Mouse (Mus musculus) splenic B cell, adult 2 months (primary cell): ENCODE measurements at regions not wholly inside any gene's neighbourhood (a gene's known extent, or its start where the extent isn't known, plus 50 kb on each side); places are given as distances from the start of the nearest gene placed in this dataset.
A peak's percentile ranks its signal among the peaks of the same experiment; 100 is the strongest.
"Not testable (repeated sequence)": the region's sequence is repeated elsewhere in the genome, so short reads cannot be mapped to it uniquely, and the experiment has no call there.

ENCODE experiments used
- DNase-seq: peaks from one replicate; pipeline ENCODE4 v3.0.0-alpha.2; 2011; ENCODE audit warnings: low read depth, low spot score
- H3K27me3 ChIP-seq: 2 replicates; pipeline ENCODE4 v1.6.1; 2012; ENCODE audit warnings: mild to moderate bottlenecking, low read length, moderate library complexity, mixed read lengths; ENCODE audit not compliant: control insufficient read depth, poor library complexity, insufficient read depth, severe bottlenecking
- H3K36me3 ChIP-seq: 2 replicates; pipeline ENCODE4 v1.6.1; 2012; ENCODE audit warnings: mild to moderate bottlenecking, low read length, moderate library complexity, mixed read lengths; ENCODE audit not compliant: control insufficient read depth, poor library complexity, insufficient read depth, severe bottlenecking

DNA sequence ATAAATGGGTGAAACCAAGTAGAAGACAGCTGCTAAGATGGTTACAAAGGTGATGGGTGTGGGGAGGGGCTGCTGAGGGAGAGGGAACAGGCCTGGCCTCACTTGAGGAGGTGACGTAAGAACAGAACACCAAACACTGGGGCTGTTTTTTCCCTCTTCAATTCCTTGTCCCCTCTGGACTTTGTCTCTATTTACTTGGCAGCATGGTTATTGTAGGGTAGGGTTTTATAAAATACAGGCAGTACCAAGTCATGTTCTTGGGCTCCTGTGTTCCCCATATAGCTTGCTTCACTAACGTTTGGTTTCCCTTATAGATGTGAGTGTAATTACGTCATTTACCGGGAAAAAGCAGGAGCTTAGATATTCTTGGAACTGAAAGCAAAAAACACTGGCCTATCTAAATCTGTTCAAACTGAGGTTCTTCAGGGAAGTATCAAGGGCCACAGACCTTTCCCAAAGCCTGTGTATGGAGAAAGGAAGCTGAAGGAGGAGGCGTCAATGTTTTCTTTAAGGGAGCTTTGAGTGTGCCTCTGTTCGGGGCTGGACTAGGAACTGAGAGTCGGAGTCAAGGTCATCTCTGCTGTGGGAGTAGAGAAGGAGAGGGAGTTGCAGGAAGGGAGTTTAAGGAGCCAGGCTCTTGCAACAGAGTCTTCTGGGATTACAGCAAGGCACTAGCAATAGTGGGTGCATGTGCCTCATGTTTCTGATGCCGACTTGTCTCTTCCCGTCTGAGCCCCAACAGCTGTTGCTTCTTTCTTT, 85.1 kb upstream of the Atp1b1 start:
- no peak for DNase-seq
- Histone ChIP-seq H3K36me3 (no peaks in the 10 kb centered on the region), H3K27me3 (no peaks in the 10 kb centered on the region)

DNA sequence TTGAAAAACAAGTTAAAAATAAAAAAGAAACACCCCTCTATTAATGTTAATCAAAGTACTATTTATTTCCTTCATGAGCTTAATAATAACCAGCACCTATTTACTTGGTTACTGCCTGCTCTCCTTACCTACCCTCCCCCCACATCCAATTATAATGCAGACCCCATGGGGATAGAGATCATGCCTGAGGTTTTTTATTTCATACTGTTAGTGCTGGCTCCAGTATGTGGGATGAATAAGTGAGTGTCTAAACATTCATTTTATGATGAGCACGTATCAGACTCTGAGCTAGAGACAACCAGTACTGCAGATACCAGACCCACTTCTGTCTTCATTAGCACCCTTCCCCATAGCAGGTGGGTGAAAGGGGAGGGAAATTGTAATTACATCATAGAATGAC, 83.6 kb upstream of the Atp1b1 start:
- no peaks in the 10 kb centered on the region for H3K27me3 ChIP-seq
- no peaks in the 10 kb centered on the region for H3K36me3 ChIP-seq
- DNase-seq: no peak

DNA sequence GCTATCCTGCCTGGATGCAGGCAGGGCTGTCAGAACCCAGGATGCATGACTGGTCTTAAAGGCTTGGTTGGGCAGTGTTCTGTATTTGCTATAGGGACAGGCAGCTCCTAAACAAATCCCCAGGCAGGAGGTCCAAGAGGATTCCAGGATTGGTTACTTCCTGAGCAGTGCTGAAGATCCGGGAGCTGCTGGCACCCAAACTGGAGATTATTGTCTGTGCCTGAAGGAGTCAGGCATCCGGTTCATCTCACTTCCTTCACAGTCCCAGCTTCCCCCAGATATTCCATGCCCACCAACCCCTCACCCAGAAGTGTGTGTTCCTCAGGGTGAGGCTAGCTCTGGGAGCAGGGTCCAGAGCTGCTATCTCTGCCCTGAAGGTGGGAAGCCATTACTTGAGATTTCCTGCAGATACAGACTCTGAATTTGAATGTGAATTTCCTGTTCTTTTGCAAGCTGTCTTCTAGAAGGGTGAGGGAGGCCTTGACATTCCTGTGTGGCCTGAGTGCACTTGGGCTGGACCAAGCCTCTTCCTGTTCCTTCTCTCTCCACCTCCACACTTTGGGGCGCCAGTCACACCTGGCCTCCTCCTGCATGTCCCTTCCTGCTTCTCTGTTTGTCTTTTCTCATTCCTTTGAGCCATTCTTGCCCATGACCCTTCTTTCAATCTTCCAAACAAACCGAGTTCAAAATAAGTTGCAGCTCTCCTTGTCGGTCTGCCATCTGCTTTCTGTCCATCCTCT, 80.3 kb upstream of the Atp1b1 start:
- no peak for DNase-seq
- Histone ChIP-seq H3K27me3 (no peaks in the 10 kb centered on the region), H3K36me3 (no peaks in the 10 kb centered on the region)

DNA sequence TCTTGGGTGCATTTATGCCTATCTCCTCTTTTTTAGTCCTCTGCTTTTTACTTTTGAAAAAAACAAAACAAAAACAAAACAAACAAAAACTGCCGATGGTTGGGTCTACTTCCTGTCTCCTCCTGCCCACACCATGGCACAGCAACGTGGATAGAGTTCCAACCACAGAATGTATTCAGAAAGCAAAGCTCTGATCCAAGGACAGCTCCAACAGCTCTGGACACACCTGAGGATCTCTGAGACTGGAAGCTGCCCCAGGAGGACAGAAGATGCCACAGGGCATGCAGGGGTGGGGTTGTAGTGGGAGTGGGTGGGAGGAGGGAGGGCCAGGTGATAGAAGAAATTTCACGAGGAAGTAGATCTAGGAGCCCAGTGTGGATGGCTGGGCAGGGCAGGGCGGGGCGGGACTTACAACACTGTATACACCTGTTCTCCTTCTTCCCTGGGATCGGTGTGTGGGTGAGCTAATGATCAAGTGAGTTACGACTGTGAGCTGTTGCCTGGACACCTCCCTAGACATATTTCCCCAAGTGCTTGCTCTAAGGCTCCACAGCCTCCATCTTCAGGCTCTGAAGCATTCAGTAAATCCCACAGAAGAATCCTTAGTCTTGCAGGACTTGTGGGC, 79.3 kb upstream of the Atp1b1 start:
- no peak for DNase-seq

DNA sequence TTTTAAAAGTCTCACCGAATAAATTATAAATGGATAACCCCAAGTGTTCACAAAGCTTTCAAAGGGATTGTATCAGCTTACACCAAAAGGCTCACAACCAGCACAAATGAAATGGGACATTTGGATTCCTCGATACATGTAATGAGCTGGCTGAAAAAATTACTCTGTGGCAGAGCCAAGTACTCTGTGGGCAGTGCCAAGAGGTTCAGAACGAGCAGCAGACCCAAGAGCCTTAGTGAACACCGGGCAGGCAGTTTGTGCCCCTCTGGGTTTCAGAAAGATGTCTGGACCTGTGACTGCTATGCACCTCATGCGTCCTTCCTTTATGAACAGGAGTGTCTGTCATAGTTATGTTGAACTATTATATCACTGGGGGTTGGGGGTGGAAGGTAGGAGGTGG, 74.0 kb upstream of the Atp1b1 start:
- Histone ChIP-seq H3K36me3 (no peaks in the 10 kb centered on the region), H3K27me3 (no peaks in the 10 kb centered on the region)
- DNase-seq: no peak

More for the DNA sequence above, 79.3 kb upstream of the Atp1b1 start:
- H3K36me3 ChIP-seq: no peaks in the 10 kb centered on the region
- no peaks in the 10 kb centered on the region for H3K27me3 ChIP-seq

DNA sequence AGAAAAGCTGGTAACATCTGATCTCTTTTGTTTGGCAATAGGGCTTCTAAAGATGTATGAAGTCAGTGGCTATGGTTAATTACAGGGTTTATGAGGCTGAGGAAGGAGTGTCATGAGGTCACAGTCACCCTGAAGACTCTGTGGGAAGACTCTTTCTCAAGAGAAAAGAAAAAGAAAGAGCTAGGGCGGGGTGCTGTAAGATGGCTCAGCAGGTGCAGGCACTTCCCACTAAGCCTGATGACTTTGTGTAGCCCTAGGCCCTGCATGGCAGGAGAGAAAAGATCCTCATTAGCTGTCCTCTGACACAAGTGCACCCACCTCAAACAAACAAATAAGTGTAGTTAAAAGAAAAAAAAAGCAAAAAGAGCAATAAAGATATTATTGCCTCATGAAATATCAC, 73.6 kb upstream of the Atp1b1 start:
- H3K36me3 ChIP-seq: no peaks in the 10 kb centered on the region
- DNase-seq: no peak
- no peaks in the 10 kb centered on the region for H3K27me3 ChIP-seq

DNA sequence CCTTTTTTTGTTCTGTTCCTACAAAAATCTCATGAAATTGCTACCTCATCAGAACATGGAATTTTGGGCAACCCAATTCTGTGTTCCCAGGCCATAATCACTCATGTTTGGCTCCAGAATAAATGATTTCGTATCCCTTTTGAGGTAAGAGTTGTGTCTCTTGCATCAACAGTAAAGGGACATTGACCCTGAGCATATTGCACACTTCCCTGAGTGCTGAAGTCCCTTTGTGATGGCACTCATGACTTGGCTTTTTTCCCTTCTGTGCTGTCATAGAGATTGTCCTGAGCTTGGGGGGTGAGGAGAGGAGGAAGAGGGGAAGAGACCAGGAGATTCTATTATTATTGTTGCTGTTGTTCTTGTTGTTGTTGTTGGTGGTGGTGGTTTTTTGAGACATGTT, 68.6 kb upstream of the Atp1b1 start:
- no peak for DNase-seq
- H3K36me3 ChIP-seq: no peaks in the 10 kb centered on the region
- no peaks in the 10 kb centered on the region for H3K27me3 ChIP-seq

DNA sequence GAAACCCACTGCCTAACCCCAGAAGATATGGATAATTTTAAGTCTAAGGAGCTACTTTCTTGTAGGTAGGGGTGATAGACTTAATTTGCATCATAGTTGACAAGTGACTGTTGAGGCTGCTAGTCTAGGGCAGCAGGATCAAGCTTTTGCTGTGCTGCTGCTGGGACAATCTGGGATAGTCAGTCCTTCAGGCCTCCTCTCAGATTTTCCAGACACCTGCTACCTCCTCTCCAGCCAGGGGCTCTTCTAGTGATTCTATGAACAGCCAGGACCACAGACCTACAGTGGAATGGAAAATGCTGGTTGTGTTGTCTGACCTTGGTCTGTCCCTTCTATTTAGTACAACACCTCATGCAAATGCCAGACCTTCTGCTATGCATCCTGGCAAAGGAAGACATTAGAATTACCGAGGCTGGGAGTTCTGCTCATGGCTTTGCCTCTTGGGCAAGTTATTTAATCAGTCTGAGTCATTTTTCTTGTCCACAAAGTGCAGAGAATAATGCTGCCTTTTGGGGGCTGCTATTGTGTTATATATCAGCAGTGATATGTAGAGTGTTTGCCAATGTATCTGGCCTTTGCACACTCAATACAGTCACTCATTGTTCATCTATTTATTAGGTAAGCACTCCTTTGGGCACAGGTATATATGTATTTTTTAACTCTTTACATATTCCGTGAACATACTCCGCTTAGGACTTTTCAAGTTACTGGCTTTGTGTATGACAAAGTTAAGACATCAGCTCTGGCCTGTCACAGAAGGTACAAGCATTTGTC, 64.4 kb upstream of the Atp1b1 start:
- H3K36me3 ChIP-seq: no peaks in the 10 kb centered on the region
- DNase-seq: no peak

DNA sequence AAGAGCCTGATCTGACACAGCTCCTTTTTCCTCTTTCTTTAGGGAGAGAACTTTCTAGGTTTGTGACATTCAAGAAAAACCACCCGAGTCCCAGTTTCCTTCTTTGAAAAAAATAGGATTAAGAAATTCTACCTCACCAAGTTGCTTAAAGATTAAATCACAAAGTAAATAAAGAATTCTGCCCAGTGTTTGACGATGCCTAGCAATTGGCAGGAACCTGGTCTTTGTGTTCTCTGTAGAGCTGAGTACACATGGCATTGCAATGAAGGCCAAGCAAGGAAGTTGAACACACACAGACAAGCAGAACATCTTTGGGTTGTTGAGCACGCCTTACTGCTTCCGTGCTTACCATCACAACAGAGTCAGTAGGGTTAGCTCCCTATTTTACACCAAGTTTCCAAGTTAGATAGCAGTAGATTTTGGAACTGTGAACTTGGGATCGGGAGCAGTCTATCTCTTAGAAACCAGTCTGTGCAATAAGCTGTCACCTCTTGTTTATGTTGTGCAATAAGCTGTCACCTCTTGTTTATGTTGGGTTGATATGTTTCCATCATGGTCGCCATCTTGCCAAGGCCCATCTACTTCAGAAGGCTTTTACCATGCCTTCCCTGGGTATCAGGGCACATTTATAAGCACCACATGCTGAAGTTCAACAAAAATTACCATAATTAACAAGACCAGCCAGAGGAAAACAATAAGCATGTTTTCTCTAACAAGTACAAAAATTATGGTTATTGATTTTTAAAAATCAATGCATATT, 63.4 kb upstream of the Atp1b1 start:
- Histone ChIP-seq H3K36me3 (no peaks in the 10 kb centered on the region), H3K27me3 (no peaks in the 10 kb centered on the region)
- DNase-seq: no peak

More for the DNA sequence above, 64.4 kb upstream of the Atp1b1 start:
- no peaks in the 10 kb centered on the region for H3K27me3 ChIP-seq

DNA sequence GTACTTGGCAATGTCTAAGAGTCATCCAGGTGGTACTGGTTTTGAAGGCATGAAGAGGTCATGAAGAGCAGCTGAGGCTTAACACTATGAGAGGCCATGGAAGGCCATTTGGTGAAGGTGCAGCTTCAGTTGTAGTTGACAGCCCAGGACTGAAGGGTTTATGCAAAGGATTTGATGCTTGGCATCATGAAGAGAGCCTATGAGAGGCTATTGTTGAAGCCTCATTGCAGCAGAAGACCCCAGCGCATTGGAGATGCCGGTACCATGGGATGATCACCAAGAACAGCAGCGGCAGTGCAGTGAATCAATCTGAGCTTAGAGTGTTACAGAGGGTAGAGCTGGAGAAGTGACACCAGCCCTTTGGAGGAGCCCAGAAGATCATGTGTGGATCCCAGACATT, 60.7 kb upstream of the Atp1b1 start:
- Histone ChIP-seq H3K36me3 (no peaks in the 10 kb centered on the region), H3K27me3 (no peaks in the 10 kb centered on the region)
- DNase-seq: no peak

DNA sequence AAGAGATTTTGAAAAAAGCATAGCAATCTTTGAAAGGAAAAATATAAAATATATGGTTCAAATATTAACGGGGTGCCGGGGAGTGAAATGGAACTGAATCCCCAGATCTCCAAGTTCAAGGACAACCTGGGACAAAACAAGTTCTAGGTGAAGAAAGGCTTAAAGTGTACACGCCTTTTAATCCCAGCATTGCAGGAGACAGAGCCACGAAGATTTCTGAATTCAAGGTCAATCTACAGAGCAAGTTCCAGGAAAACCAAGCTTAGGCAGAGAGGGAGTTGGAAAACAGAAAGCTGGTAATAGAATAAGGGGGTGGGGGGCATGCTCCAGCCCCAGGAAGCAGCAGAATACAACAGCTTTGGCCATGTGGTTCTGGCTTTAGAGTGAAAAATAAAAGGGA, 60.2 kb upstream of the Atp1b1 start:
- Histone ChIP-seq H3K36me3 (no peaks in the 10 kb centered on the region), H3K27me3 (no peaks in the 10 kb centered on the region)
- no peak for DNase-seq

DNA sequence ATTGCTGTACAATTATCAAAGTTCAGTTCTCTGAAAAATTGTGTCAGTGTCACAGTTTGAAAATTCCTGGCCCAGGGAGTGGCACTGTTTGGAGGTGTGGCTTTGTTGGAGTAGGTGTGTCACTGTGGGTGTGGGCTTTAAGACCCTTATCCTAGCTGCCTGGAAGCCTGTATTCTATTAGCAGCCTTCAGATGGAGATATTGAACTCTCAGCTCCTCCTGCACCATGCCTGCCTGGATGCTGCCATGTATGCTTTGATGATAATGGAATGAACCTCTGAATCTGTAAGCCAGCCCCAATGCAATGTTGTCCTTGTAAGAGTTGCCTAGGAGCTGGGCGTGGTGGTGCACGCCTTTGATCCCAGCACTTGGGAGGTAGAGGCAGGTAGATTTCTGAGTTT, 59.2 kb upstream of the Atp1b1 start:
- H3K36me3 ChIP-seq, H3K27me3 ChIP-seq, DNase-seq: not testable (repeated sequence)

DNA sequence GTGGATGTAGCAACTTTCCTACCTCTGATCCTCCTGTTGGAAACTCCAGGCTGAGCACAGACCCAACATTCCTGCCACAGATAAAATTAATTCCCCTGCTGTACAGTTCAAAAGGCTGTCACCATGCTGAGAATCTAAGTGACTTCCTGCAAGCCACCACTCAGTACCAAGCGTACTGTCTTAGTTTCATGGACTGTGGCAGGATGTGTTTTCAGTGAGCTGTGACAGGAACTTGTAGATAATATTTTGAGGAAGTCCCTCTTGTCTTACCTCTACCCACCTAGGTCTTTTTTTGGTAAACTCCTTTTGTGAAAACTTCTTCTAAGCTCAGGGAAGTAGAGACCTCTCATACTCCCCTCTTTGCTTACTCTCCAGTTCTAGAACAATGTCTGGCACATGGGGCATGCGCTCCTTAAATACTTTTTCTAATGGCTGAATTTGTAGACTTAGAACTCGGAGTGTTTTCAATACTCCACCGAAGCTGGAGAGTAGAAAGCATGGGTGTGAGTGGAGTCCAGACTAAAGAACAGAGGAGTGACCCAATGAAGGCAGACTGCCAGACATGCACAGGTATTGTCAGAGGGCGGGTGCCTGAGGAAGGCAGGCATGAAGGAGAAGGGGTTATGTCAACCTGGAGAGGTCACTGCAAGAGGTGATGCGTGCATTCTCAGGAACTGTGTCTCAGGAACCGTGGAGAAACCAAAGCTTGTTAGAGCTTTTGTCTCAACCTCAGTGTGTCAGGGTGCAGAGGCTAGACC, 53.7 kb upstream of the Atp1b1 start:
- peak; percentile 75 for DNase-seq
- Histone ChIP-seq H3K36me3 (no peaks in the 10 kb centered on the region), H3K27me3 (no peaks in the 10 kb centered on the region)

DNA sequence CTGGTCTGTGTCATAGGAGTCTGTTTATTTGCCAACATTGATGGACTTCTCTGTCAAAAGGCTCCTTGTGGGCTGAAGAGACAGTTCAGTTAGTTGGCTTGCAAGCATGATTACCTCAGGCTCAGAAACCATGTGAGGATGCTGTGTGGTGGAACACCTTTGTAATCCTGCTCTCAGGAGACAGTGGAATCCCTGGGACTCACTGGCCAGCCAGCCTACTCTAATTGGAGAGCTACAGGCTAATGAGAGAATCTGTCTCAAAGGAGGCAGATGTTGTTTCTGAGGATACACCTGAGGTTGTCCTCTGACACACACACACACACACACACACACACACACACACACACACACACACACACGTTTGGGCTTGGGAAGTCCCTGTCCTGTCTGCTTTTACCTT, 51.1 kb upstream of the Atp1b1 start:
- H3K27me3 ChIP-seq: no peaks in the 10 kb centered on the region
- no peak for DNase-seq
- H3K36me3 ChIP-seq: no peaks in the 10 kb centered on the region
